Mouse (Mus musculus) ES-Bruce4 (cell line): ENCODE measurements around the gene Atp1a2.

Experiments used
- CTCF ChIP-seq: IDR thresholded peaks from one replicate; pipeline ENCODE4 v1.8.1; 2011; ENCODE audit warnings: low read depth, low read length
- POLR2A ChIP-seq: IDR thresholded peaks from one replicate; pipeline ENCODE4 v1.8.1; 2011; ENCODE audit warnings: low read length; ENCODE audit not compliant: insufficient read depth

DNA sequence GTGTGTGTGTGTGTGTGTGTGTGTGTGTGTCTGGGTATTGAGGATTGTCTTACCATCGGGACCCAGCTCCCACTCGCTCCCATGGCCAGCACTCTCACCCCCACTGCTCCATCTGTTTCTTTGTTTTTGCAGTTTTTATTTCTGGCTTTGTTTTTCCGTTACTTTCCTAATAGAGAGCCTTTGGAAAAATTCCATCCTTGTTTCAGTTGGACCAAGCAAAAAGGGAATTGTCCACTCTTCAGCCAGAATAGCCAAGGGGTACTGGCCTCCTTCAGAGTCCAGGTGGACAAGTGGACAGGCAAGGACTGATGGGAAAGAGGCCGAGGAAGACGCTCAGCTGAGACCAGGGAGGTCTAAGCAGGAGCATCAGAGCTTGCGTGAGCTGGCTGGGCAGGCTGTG is 9.0 kb upstream of the Atp1a2 start:
- TF ChIP-seq CTCF (no peak), POLR2A (no peak)
